Mouse (Mus musculus) liver, adult 2 months (tissue): Measurements from ENCODE around the gene Vps35. TPM values are rescaled to one million over a fixed set of nuclear protein-coding genes. Genes with fewer than 3 reads are reported as not detected.

Source experiments
- DNase-seq: peaks from one replicate; pipeline ENCODE4 v3.0.0-alpha.2; 2011; ENCODE audit warnings: low read depth, low spot score; ENCODE audit errors: extremely low read depth
- H3K27ac ChIP-seq: fragments of 200-500 bp; replicated peaks from 2 replicates; pipeline ENCODE4 v1.5.1; 2012; ENCODE audit warnings: low read depth, mild to moderate bottlenecking, control low read depth, inconsistent platforms, low read length; ENCODE audit not compliant: insufficient read depth
- H3K27me3 ChIP-seq: fragments of 200-500 bp; 2 replicates; pipeline ENCODE4 v1.6.1; 2012; ENCODE audit warnings: mild to moderate bottlenecking, moderate library complexity, low read length, inconsistent platforms; ENCODE audit not compliant: control insufficient read depth, insufficient read depth
- H3K36me3 ChIP-seq: fragments of 200-500 bp; 2 replicates; pipeline ENCODE4 v1.6.1; 2012; ENCODE audit warnings: low read length, inconsistent platforms; ENCODE audit not compliant: control insufficient read depth, insufficient read depth
- H3K4me1 ChIP-seq: fragments of 200-500 bp; 2 replicates; pipeline ENCODE4 v1.6.1; 2011; ENCODE audit warnings: low read length; ENCODE audit not compliant: control insufficient read depth, insufficient read depth
- H3K4me3 ChIP-seq: fragments of 200-500 bp; 2 replicates; pipeline ENCODE4 v1.5.1; 2011; ENCODE audit warnings: low read depth, mild to moderate bottlenecking, control low read depth, low read length, moderate library complexity; ENCODE audit not compliant: insufficient read depth
- H3K79me2 ChIP-seq: fragments of 200-500 bp; 2 replicates; pipeline ENCODE4 v1.6.1; 2012; ENCODE audit warnings: inconsistent platforms, mild to moderate bottlenecking, low read length, moderate library complexity; ENCODE audit not compliant: control insufficient read depth, insufficient read depth
- H3K9ac ChIP-seq: fragments of 200-500 bp; 2 replicates; pipeline ENCODE4 v1.6.1; 2012; ENCODE audit warnings: low read depth, mild to moderate bottlenecking, control low read depth, inconsistent platforms, low read length
- CTCF ChIP-seq: fragments of 200-500 bp; IDR thresholded peaks from 2 replicates; pipeline ENCODE4 v1.5.1; 2011; ENCODE audit warnings: low read depth, low read length, control low read depth
- POLR2A ChIP-seq: fragments of 200-500 bp; IDR thresholded peaks from 2 replicates; pipeline ENCODE4 v1.6.1; 2011; ENCODE audit warnings: low read length, control low read depth; ENCODE audit not compliant: insufficient read depth; ENCODE audit errors: extremely low read depth
- WGBS: fragments of 180-500 bp; shearing (Covaris S2); methylation state at CpG from one replicate; pipeline ENCODE4 v1.1.7; 2018; 5-methylcytosine and 5-hydroxymethylcytosine counted together
- polyA plus RNA-seq: library from polyadenylated mRNA; depleted of rRNA; stranded (reverse); fragments of >200 nt; gene quantifications from 2 replicates; pipeline ENCODE4 v1.2.3, GENCODE M21; 2012; rRNA removed
- total RNA-seq: library from RNA; depleted of rRNA; stranded (reverse); fragments of >200 nt; gene quantifications from 2 replicates; pipeline ENCODE4 v1.2.3, GENCODE M21; 2014; rRNA removed

Vps35 gene
- 81.3 and 88.0 TPM in 2 replicates for total RNA-seq
- polyA plus RNA-seq = 9.3 and 10.7 TPM in 2 replicates

GRCm38 (mm10) chr8:85299434-85300077, at the start of gene Vps35, which contains the start of gene Orc6:
Gene Vps35 (minus strand): TSS chr8:85299802.
Gene Orc6 (plus strand): TSS chr8:85299632.
- Histone ChIP-seq H3K9ac (peak within 1 kb of the TSS; percentile 95), H3K4me1 (peaks cover 5% of the 10 kb centered on the region), H3K27me3 (no peaks in the 10 kb centered on the region), H3K36me3 (peaks cover 6% of the 10 kb centered on the region; the same call in 1 of the 2 replicates), H3K27ac (peak within 1 kb of the TSS; percentile 85), H3K4me3 (peak within 1 kb of the TSS; percentile 96), H3K79me2 (peaks cover 13% of the 10 kb centered on the region)
- WGBS = under 1% methylated on average over 63 of the region's 63 CpGs
- peak; percentile 84 for DNase-seq
- TF ChIP-seq CTCF (no peak), POLR2A (peak; percentile 55; the same call in 1 of the 2 replicates)

- H3K79me2 ChIP-seq = no peaks in the 10 kb centered on the region
- no peaks in the 10 kb centered on the region for H3K36me3 ChIP-seq
- TF ChIP-seq CTCF (no peak), POLR2A (no peak)
- H3K4me3 ChIP-seq = no peak overlapping the region
- WGBS = 78% methylated on average over 5 of the region's 5 CpGs
- no peak overlapping the region for H3K27ac ChIP-seq
- H3K27me3 ChIP-seq = no peaks in the 10 kb centered on the region
- no peaks in the 10 kb centered on the region for H3K4me1 ChIP-seq
- H3K9ac ChIP-seq = no peak overlapping the region
- no peak for DNase-seq
These were observed 40.4 kb upstream of the Vps35 start for GRCm38 (mm10) chr8:85339871-85340573.

- Histone ChIP-seq H3K27ac (no peak overlapping the region), H3K27me3 (no peaks in the 10 kb centered on the region), H3K9ac (no peak overlapping the region), H3K4me1 (no peaks in the 10 kb centered on the region), H3K79me2 (no peaks in the 10 kb centered on the region), H3K4me3 (no peak overlapping the region), H3K36me3 (no peaks in the 10 kb centered on the region)
- TF ChIP-seq POLR2A (no peak), CTCF (no peak)
- DNase-seq = no peak
- 86% methylated on average over 4 of the region's 4 CpGs for WGBS
These were observed 38.1 kb upstream of the Vps35 start for GRCm38 (mm10) chr8:85337681-85338080.

- no peaks in the 10 kb centered on the region for H3K36me3 ChIP-seq
These were observed 36.8 kb upstream of the Vps35 start for GRCm38 (mm10) chr8:85336211-85336933.

GRCm38 (mm10) chr8:85335105-85335504, 35.5 kb upstream of the Vps35 start:
- Histone ChIP-seq H3K79me2 (no peaks in the 10 kb centered on the region), H3K27me3 (no peaks in the 10 kb centered on the region), H3K4me1 (no peaks in the 10 kb centered on the region), H3K27ac (no peak overlapping the region), H3K9ac (no peak overlapping the region), H3K4me3 (no peak overlapping the region), H3K36me3 (no peaks in the 10 kb centered on the region)
- DNase-seq = no peak
- no peak for TF ChIP-seq POLR2A
- no peak for TF ChIP-seq CTCF

More at GRCm38 (mm10) chr8:85336211-85336933, 36.8 kb upstream of the Vps35 start:
- no peak overlapping the region for H3K9ac ChIP-seq
- no peak for TF ChIP-seq CTCF
- no peak for TF ChIP-seq POLR2A
- no peaks in the 10 kb centered on the region for H3K79me2 ChIP-seq
- H3K4me3 ChIP-seq = no peak overlapping the region
- 78% methylated on average over 6 of the region's 6 CpGs for WGBS
- no peak for DNase-seq
- H3K4me1 ChIP-seq = no peaks in the 10 kb centered on the region
- no peak overlapping the region for H3K27ac ChIP-seq
- H3K27me3 ChIP-seq = no peaks in the 10 kb centered on the region
